ENCODE assay signal across 9 mouse cellular contexts in the genomic region with DNA sequence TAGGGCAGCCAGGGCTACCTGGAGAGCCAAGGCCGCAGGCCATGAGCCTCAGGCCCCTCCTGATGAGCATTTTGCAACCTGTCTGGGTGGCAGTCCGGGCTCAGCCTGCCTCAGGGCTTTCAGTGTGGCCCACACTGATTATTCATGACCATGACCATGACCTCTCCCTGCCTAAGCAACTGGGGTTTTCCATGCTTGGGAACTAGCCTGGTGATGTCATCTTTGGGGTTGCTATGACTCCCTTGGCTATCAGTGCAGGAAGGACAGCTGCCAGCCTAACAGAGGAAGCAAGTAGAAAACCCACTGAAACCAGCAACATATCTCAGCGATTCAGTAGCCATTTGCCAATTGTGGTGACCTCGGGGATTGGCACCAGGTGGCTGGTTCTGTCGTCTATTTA.
DNase-seq lines count a peak whose midpoint lies in the region; ATAC-seq and TF ChIP-seq lines count a peak whose summit lies in the region.
"Had no signal": no experiment of that assay in that cellular context is flagged by ENCODE, and none has a peak within 500 bp of the region (broad histone marks: within the 10 kb centered on the region; RNA-seq: fewer than 3 reads in every experiment).

No protein-coding gene starts in this region.

- no peak for TF ChIP-seq CTCF in spleen, adult 2 months (IDR thresholded peaks at IDR 0.05; ENCODE audit: extremely low read depth, insufficient read depth, insufficient read length, insufficient replicate concordance)
- TF ChIP-seq CTCF in heart, postnatal 0 days (IDR thresholded peaks at IDR 0.05; ENCODE audit: low read depth), result no peak

- no peak overlapping the region for H3K4me2 ChIP-seq in heart, postnatal 0 days (ENCODE audit: low read depth, low read length)
- no peak overlapping the region for H3K4me2 ChIP-seq in midbrain, embryonic 11.5 days
- H3K4me2 ChIP-seq: lung, embryonic 15.5 days had no signal

- H3K4me3 ChIP-seq in spleen, adult 2 months (ENCODE audit: extremely low read depth, insufficient read depth, insufficient read length), result no peak overlapping the region
- H3K4me3 ChIP-seq in heart, postnatal 0 days (ENCODE audit: low read depth, low read length), result no peak overlapping the region
- H3K4me3 ChIP-seq in midbrain, embryonic 11.5 days (ENCODE audit: low read depth, low read length), result no peak overlapping the region
- H3K4me3 ChIP-seq: lung, embryonic 15.5 days had no signal

- peak overlapping the region; percentile 53; the same call in 1 of the 2 replicates for H3K27ac ChIP-seq in spleen, adult 2 months (ENCODE audit: insufficient read depth, low read length)
- H3K27ac ChIP-seq in heart, postnatal 0 days (ENCODE audit: low read depth), result no peak overlapping the region
- H3K27ac ChIP-seq in midbrain, embryonic 11.5 days (ENCODE audit: low read depth, low read length), result no peak overlapping the region
- H3K27ac ChIP-seq: lung, embryonic 15.5 days had no signal

- no peaks in the 10 kb centered on the region for H3K9me3 ChIP-seq in heart, postnatal 0 days (replicated peaks; ENCODE audit: control insufficient read depth, low read length)
- H3K9me3 ChIP-seq in midbrain, embryonic 11.5 days (ENCODE audit: control insufficient read depth, low read length), result no peaks in the 10 kb centered on the region
- H3K9me3 ChIP-seq: lung, embryonic 15.5 days had no signal

- H3K27me3 ChIP-seq in spleen, adult 2 months (ENCODE audit: control insufficient read depth, insufficient read depth, low read length), result no peaks in the 10 kb centered on the region
- no peaks in the 10 kb centered on the region for H3K27me3 ChIP-seq in heart, postnatal 0 days (ENCODE audit: control insufficient read depth, insufficient read depth, low read length)
- no peaks in the 10 kb centered on the region for H3K27me3 ChIP-seq in midbrain, embryonic 11.5 days (ENCODE audit: control insufficient read depth, insufficient read depth, low read length)
- H3K27me3 ChIP-seq: lung, embryonic 15.5 days had no signal

- H3K9ac ChIP-seq in heart, postnatal 0 days (replicated peaks; ENCODE audit: low read depth, low read length), result no peak overlapping the region
- H3K9ac ChIP-seq in midbrain, embryonic 11.5 days (ENCODE audit: low read length), result no peak overlapping the region
- H3K9ac ChIP-seq: lung, embryonic 15.5 days had no signal

- peaks cover 15% of the 10 kb centered on the region for H3K4me1 ChIP-seq in spleen, adult 2 months (ENCODE audit: control insufficient read depth, insufficient read depth, insufficient read length)
- peaks cover 35% of the 10 kb centered on the region for H3K4me1 ChIP-seq in heart, postnatal 0 days (ENCODE audit: control insufficient read depth, insufficient read depth)
- H3K4me1 ChIP-seq in midbrain, embryonic 11.5 days (ENCODE audit: control insufficient read depth, insufficient read depth, low read length), result peaks cover 10% of the 10 kb centered on the region

- DNase-seq in spleen, adult 2 months (ENCODE audit: low read depth in 1 of 2, low spot score in 2 of 2), result peak; percentile 12 to 31
- DNase-seq in spleen, postnatal 4 days (ENCODE audit: low spot score in 2 of 2), result no peak
- DNase-seq in heart, postnatal 0 days (ENCODE audit: low spot score), result no peak
- DNase-seq in kidney, postnatal 10 days, result peak; percentile 49
- DNase-seq in midbrain, embryonic 11.5 days (ENCODE audit: low spot score, missing footprints), result peak; percentile 87
- DNase-seq in c-Kit-positive CD71-positive TER-119-positive erythroid progenitor cells, embryonic 14.5 days (ENCODE audit: low spot score), result no peak
- DNase-seq in right cerebral cortex, postnatal 4 days, result no peak

- ATAC-seq in common myeloid progenitor, adult 5-6 weeks (replicated peaks; ENCODE audit: low read depth, poor library complexity, severe bottlenecking), result peak; percentile 81
- ATAC-seq in heart, postnatal 0 days (ENCODE audit: insufficient read depth, low read depth), result 0 out of 2 replicates have a peak, but pooled peaks have one; percentile 49
- peak; percentile 74 for ATAC-seq in midbrain, embryonic 11.5 days (ENCODE audit: low FRiP score)

- WGBS in spleen, adult 2 months, result 31% methylated on average over 5 of the region's 5 CpGs
- WGBS in heart, postnatal 0 days, result 58% methylated on average over 5 of the region's 5 CpGs
- 71% methylated on average over 5 of the region's 5 CpGs for WGBS in midbrain, embryonic 11.5 days

- H3K36me3 ChIP-seq in spleen, adult 2 months (ENCODE audit: control insufficient read depth, insufficient read depth, low read length), result no peaks in the 10 kb centered on the region
- H3K36me3 ChIP-seq in heart, postnatal 0 days (replicated peaks; ENCODE audit: control insufficient read depth, insufficient read depth, low read length), result peaks cover 9% of the 10 kb centered on the region
- H3K36me3 ChIP-seq in midbrain, embryonic 11.5 days (ENCODE audit: control insufficient read depth, insufficient read depth, low read length), result 0 out of 2 replicates have a peak, but pooled peaks cover 1% of the 10 kb centered on the region

- TF ChIP-seq EP300 in heart, postnatal 0 days (IDR thresholded peaks at IDR 0.05; ENCODE audit: low read depth), result no peak

- TF ChIP-seq POLR2A in spleen, adult 2 months (IDR thresholded peaks at IDR 0.05; ENCODE audit: low read depth, low read length), result no peak

Comparison
In these comparisons a context has a peak if more than half of its experiments do, and no peak if none do; other contexts are left out.
1. DNase-seq: peak in spleen, adult 2 months (2 of 2), kidney, postnatal 10 days (single experiment) and midbrain, embryonic 11.5 days (single experiment); none in spleen, postnatal 4 days (0 of 2), heart, postnatal 0 days (single experiment), c-Kit-positive CD71-positive TER-119-positive erythroid progenitor cells, embryonic 14.5 days (single experiment) and right cerebral cortex, postnatal 4 days (single experiment).
2. Peak in every context shown above with its lines, with median percentiles within 50 percentile points of each other: ATAC-seq.